Mouse (Mus musculus): ENCODE results near the gene C87499.

Gene C87499

DNA sequence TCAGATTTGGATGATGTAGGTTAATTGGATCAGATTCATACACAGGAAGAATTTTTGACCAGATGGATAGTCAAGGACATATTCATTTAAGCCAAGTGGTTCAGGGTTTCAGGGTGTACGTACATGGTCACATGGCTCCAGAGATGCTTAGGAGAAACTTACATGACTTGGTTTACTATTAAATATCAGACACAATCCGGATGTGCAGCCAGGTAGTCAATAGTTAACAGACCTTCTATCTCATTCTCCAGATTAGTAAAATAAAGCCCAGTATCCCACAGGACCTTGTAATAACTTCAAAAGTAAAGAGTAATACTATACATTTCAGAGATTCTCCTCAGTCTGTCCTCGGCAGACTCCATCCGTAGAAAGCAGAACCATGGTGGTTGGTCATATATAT is at the start of gene C87499:
TSS of gene C87499 (minus strand) at position 101 of the 400 bp plus-strand sequence.
- no peak for DNase-seq (ENCODE audit: low read depth in 2 of 2, low spot score in 2 of 2)

DNA sequence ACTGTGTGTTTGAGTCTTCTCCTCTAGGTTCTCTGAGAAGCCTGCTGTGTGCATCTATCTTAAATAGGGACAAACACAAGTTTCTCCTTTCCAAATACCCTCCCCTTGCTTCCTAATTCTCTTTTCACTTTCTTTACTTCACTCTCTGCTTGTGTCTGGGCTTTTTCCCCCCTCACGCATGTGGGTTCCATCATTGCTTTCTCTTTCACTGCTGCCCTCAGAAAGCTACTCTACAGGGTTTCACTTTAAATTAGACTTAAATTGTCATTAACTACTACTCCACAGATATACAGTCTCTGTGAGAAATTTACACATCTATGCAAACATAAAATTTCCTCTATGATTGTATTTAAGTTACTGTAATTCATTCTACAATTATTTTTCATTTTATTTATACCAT is 49.6 kb upstream of the C87499 start, which contains the start of gene Ifna2:
TSS of gene Ifna2 (minus strand) at position 101 of the 400 bp plus-strand sequence.
- DNase-seq (ENCODE audit: low read depth in 2 of 2, low spot score in 2 of 2) = no peak

DNA sequence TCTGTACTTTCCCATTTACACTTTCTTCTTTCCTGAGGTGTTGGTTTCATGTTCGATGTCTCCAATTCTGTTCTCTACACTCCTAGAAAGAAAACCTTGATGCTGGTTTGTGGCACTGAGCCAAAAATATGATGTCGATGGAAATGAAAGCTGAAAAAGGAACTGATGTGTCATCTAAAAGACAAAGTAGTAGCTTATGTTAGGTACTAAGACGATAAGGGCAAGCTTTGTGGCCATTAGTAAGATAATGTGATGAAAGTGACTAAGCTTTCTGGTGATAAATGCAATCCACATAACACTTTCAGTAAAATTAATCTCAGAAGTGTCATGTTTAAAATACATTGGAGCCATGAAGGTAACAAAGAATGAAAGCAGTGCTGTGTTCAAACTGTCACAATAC is 47.1 kb upstream of the C87499 start:
- no peak for DNase-seq (ENCODE audit: low read depth in 2 of 2, low spot score in 2 of 2)

DNA sequence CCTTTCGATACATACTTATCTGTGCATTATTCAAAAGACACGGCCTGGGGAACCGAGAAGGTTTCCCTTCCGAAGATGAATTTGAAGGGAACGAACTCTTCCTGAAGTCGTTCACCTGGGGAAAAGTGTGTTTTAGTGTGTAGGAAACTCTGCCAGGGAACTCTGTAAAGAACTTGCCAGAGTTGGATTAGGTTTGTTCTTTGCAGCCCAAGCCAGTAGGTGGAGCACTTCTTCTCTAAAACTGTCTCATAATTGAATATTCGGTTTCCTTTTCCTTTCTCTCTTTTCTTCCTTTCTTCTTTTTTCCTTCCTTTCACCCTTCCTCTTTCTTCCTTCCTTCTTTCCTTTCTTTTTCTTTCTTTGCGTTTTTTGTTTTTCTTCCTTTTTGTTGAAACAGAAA is 46.2 kb upstream of the C87499 start:
- peak; percentile 17 to 41 for DNase-seq (ENCODE audit: low read depth in 2 of 2, low spot score in 2 of 2)

DNA sequence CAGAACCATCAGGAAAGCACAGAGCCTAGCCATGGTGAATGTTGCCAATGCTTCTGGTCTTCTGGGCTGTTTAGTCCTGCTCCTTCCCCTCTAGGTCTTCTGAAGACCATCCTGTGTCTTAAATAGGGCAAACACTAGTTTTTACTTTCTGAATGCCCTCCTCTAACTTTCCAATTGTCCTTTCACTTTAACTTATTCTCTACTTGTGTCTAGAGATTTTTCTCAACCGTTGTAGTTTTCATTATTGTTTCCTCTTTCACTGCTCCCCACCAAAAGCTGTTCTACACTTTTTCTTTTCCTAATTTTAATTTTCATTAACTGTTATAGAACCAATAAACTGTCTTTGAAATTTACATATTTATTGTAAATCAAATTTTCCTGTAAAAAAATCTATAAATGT is 42.6 kb upstream of the C87499 start, which contains the start of gene Ifna16:
TSS of gene Ifna16 (minus strand) at position 101 of the 400 bp plus-strand sequence.
- DNase-seq (ENCODE audit: low read depth in 2 of 2, low spot score in 2 of 2) = no peak

DNA sequence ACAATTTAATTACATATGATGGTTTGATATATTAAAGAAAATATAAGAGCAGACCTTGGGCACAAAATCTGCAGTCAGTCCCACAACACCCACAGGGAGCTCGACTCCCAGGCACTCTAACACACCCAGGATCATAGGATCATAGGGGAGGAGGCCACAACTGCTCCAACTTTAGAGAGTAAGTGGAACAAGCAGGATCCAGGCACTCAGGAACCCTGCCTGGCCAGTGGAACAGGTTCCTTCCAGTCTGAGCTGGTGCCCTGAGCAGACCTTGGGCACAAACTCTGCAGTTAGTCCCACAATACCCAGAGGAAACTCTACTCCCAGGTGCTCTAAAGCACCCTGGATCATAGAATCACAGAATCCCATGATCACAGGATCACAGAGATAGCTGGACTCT is 21.2 kb upstream of the C87499 start:
- DNase-seq (ENCODE audit: low read depth in 2 of 2, low spot score in 2 of 2) = no peak

DNA sequence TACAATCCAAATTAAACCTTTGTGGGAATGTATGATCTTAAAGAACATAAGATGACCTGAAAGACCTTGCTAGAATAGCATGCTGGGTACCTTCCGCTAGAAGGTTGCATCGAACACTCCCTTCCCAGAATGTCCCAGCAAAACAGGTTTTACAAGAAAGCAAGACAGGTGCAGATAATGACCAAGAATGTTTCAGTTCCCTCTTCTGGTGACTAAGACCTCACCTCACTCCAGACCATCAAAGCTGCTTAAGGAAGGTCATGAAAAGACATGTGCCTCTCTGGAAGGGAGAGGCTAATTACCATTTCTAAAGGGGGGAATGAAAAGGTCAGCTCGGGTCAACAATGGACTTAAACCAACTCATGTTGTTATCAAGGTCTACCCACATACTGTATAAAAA is 19.4 kb upstream of the C87499 start:
- no peak for DNase-seq (ENCODE audit: low read depth in 2 of 2, low spot score in 2 of 2)

DNA sequence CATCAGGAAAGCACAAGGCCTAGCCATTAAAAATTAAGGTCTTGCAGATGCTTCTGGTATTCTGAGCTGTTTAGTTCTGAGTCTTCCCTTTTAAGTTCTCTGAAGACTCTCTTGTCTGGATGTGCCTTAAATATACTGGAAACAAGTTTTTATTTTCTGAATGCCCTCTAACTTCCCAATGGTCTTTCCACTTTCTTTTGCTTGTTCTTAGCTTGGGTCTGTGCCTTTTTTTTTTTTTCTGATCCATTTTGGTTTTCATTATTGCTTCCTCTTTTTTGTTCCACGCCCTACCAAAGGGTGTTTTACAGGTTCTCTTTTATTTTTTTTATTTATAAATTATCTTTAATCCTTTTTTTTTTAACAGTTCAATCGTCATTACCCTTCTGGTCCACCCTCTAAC is 10.1 kb upstream of the C87499 start, which contains the start of gene Ifna13:
TSS of gene Ifna13 (minus strand) at position 101 of the 400 bp plus-strand sequence.
- no peak for DNase-seq (ENCODE audit: low read depth in 2 of 2, low spot score in 2 of 2)

DNA sequence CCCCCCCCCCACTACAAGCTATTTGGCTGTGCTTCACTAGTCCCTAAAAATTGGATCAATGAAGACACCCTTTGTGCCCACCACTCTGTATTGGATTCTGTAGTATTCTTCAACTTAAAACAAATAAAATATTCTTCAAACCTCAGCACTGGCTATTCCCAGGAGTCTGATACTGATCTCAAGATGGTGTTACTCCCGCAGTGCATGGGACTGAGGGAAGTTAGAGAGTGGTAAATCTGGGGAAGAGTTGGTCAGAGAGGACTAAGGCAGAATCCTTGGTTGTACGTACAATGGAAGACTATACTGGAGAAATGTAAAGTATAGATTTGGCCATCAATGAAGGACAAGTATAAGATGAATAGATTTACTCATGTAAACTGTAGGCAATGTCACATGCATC is 8.3 kb upstream of the C87499 start:
- no peak for DNase-seq (ENCODE audit: low read depth in 2 of 2, low spot score in 2 of 2)

DNA sequence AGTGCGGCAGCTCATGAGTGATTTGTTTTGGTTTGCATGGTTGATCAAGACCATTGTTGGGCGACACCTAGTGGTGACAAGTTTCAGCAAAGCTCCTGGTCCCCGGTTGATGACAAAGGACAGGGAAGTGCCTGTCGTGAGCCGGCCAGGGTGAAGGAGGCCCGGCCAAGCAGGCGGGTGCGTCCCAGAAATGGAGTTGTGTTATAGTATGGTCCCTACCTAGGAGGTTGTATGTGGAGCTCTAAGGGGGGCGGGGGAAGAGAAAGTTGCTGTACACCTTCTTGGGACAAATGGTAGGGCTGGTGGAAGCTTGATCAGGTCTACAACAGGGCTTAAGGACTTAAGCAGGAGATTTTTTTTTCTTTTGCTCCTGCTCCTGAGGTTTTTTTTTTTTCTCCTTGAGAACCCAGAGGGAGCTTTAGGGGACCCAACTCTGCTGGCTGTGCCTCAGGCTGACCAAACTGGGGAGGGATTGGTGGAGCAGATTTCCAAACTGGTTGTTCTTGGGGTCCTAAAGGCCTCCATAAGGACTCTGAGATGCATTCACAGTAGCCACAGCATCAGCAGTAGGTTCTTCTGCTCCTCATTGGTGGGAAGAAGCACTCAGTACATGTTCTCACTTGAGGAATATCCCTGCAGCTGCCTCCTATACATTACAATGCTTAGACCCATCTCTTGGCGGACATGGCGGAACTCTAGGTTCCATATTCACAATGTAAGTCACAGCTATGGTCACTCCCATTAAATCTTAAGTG is 7.0 kb upstream of the C87499 start:
- peak; percentile 90 to 95 for DNase-seq (ENCODE audit: low read depth in 2 of 2, low spot score in 2 of 2)

DNA sequence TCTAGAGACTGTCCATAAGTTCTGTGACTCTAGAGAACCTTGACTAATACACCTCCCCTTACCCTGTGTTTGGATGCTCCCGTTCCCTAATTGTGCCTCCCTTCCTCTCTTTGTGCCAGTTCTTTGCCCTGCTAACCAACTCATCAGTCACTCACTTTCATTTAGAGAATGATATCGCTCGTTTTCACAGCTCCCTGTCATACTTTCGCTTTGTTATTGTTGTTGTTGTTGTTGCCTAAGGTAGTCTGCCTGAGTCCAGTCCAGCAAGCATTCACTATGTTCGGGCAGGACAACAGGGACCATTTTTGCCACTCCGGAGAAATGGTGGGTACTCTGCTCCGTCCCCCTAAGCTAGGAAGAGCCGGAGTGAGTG is 6.5 kb upstream of the C87499 start:
- no peak for DNase-seq (ENCODE audit: low read depth in 2 of 2, low spot score in 2 of 2)

DNA sequence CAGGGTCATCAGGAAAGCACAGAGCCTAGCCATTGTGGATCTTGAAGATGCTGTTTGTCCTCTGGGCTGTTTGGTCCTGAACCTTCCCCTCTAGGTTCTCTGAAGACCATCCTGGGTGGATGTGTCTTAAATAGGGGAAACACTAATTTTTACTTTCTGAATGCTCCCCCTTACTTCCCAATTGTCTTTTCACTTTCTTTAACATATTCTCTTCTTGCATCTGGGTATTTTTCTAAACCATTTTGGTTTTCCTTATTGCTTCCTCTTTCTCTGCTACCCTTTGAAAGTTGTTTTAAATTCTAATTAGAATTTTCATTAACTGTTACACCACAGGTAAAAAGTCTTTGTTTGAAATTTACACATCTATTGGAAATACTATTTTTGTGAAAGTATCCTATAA is 30.9 kb downstream of the C87499 start, which contains the start of gene Ifna12:
TSS of gene Ifna12 (minus strand) at position 101 of the 400 bp plus-strand sequence.
- no peak for DNase-seq (ENCODE audit: low read depth in 2 of 2, low spot score in 2 of 2)

DNA sequence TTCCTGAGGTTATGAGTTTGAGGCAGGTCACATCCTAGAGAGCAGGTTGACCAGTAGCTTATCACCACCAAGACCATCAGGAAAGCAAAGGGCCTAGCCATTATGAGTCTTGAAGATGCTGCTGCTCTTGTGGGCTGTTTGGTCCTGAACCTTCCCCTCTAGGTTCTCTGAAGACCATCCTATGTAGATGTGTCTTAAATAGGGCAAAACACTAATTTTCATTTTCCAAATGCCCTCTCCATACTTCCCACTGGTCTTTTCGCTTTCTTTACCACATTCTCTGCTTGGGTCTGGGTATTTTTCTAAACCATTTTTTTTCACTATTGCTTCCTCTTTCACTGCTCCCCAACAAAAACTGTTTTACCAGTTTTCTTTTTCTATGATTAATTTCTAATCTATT is 41.9 kb downstream of the C87499 start, which contains the start of gene Ifna9:
TSS of gene Ifna9 (minus strand) at position 101 of the 400 bp plus-strand sequence.
- no peak for DNase-seq (ENCODE audit: low read depth in 2 of 2, low spot score in 2 of 2)

Data from CD8-positive naive resting alpha-beta T cell, adult 2 months (primary cell).